Mouse (Mus musculus): ENCODE results near the gene Lztfl1. TPM values are rescaled to one million over a fixed set of nuclear protein-coding genes. Genes with fewer than 3 reads are reported as not detected.
"Not testable (repeated sequence)": the region's sequence is repeated elsewhere in the genome, so short reads cannot be mapped to it uniquely, and the experiment has no call there.

The Lztfl1 gene
- polyA plus RNA-seq, 1 experiment from 2014 or later, result 20.7 TPM

DNA sequence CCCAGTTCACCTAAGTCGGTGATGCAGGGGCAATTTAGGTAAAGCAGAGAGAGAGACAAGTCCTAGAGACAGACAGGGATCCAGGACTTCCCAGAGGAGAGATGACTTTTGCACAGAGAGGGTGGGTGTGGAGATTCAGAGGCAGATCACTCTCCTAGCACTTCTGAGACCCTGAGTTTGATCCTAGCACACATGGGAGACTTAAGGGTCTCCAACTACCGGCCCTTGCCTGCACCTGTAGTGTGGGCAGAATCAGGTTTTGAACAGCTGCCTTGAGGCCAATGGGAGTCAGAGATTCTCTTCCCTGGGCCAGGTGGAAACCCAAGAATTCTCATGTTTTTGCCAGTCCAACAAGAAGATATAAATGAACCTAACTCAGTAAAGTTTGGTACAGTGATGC is 38.3 kb downstream of the Lztfl1 start:
- Histone ChIP-seq H3K36me3 (no peaks in the 10 kb centered on the region), H3K27me3 (peaks cover 83% of the 10 kb centered on the region), H3K4me2 (peak overlapping the region; percentile 96), H3K9me3 (replicated peaks) (no peaks in the 10 kb centered on the region), H3K27ac (no peak overlapping the region), H3K4me3 (replicated peaks) (peak overlapping the region; percentile 72), H3K4me1 (replicated peaks) (peaks cover 18% of the 10 kb centered on the region), H3K9ac (peak overlapping the region; percentile 77)
- 26% methylated on average over 2 of the region's 2 CpGs for WGBS (ENCODE audit: insufficient replicate concordance)
- ATAC-seq (ENCODE audit: low read depth) (no peak), DNase-seq (no peak)

DNA sequence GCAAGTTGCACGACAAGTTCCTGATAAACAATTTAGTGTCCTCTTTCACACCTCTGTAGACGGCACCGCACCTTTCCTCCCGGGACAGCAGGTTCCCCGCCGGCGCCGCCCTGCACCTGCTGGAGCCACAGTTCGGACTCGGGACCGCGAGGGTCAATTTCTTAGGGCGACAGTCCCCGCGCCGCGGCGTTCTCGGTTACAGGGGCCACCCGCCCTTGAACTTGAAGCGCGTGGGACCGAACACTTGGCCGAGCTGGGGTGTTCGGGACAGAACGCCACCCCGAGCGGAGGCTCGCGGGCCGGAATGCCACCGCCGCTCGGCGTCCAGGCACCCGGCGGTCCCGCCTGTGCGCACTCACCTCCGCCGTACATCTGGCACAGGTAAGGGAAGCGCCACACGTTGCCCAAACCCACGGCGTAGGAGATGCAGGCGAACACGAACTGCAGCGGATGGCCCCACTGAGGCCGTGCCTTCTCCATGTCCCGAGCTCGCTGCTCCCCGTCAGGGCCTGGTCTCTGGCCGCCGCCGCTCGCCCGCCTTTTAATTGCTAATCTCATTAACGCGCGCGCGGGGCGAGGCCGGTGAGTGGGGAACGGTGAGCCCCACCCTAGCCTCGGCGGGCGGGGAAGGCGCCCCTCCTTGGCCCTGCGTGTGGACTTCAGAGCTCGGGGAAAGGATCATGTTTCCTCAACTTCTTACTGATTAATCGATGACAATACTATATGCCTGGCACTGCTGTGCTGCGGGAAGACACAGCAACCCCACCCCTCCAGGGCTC is 39.0 kb downstream of the Lztfl1 start, which contains the start of the genes Ccr9 and Slc6a20a:
TSS of gene Ccr9 (plus strand) at position 113 of the 779 bp plus-strand sequence.
TSS of gene Slc6a20a (minus strand) at position 559 of the 779 bp plus-strand sequence.
- Histone ChIP-seq H3K27me3 (peaks cover 86% of the 10 kb centered on the region), H3K36me3 (no peaks in the 10 kb centered on the region), H3K9ac (peak within 1 kb of the TSS; percentile 77), H3K4me2 (peak within 1 kb of the TSS; percentile 96), H3K4me3 (replicated peaks) (peak within 1 kb of the TSS; percentile 72), H3K9me3 (replicated peaks) (no peaks in the 10 kb centered on the region), H3K27ac (no peak within 1 kb of the TSS), H3K4me1 (replicated peaks) (peaks cover 18% of the 10 kb centered on the region)
- peak; percentile 95 for ATAC-seq (ENCODE audit: low read depth)
- 1% methylated on average over 73 of the region's 73 CpGs for WGBS (ENCODE audit: insufficient replicate concordance)
- DNase-seq, result peak; percentile 53

DNA sequence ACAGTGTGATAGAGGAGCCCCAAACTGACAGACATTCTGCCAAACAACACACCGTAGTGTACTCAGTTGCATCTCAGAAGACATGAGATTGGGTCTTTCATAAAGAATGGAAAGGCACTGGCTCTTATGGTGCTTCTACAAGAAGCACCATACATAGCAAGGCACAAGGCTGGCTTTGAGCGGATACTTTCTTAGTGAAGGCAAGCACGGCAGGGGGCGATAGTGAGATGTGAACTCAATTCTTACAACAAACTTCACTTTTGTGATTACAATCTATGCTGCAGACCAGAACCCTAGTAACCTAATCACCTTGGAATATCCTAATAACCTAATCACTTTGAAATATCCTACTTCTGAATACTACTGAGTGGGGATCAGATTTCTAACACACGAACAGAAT is 51.9 kb downstream of the Lztfl1 start:
- Histone ChIP-seq H3K36me3 (no peaks in the 10 kb centered on the region), H3K4me3 (replicated peaks) (no peak overlapping the region), H3K4me2 (no peak overlapping the region), H3K9me3 (replicated peaks) (no peaks in the 10 kb centered on the region), H3K9ac (no peak overlapping the region), H3K4me1 (replicated peaks) (no peaks in the 10 kb centered on the region), H3K27ac (no peak overlapping the region), H3K27me3 (no peaks in the 10 kb centered on the region; the same call in 1 of the 2 replicates)
- peak; percentile 14 for DNase-seq
- 35% methylated on average over 5 of the region's 5 CpGs for WGBS (ENCODE audit: insufficient replicate concordance)
- ATAC-seq (ENCODE audit: low read depth), result no peak

DNA sequence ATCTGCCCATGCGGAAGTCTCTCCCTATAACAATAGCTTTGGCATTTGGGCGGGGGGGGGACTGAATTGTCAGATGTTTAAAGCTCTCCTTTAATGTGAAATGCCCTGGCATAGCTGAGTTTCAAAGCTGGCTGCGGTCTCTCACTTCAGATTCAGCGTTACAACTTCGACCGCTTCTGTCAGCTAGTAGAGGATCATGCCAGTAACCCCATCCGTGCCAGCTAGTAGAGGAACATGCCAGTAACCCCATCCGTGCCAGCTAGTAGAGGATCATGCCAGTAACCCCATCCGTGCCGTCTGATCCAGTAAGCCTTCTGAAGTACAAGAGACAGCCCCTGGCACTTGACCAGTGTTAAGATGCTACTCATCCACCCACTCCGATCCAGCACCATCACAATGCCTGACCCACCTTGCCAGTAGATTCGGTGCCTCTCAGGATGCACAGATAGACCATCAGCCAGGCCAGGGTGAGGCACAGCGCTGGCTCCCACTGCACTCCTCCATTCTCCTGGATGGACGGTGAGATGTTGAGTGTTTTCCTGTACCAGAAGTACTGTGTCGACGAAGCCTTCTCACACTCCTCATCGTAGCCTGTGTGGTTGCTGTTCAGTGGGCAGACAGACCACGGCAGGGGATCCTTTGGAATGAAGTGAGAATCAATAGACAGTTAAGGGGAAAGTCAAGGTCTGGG is 57.4 kb downstream of the Lztfl1 start:
- not testable (repeated sequence) for H3K4me2 ChIP-seq; H3K9ac ChIP-seq; H3K4me3 ChIP-seq (replicated peaks); H3K9me3 ChIP-seq (replicated peaks); H3K27ac ChIP-seq; ATAC-seq (ENCODE audit: low read depth); H3K36me3 ChIP-seq; DNase-seq; H3K27me3 ChIP-seq; H3K4me1 ChIP-seq (replicated peaks)
- WGBS (ENCODE audit: insufficient replicate concordance), result 71% methylated on average over 18 of the region's 18 CpGs

DNA sequence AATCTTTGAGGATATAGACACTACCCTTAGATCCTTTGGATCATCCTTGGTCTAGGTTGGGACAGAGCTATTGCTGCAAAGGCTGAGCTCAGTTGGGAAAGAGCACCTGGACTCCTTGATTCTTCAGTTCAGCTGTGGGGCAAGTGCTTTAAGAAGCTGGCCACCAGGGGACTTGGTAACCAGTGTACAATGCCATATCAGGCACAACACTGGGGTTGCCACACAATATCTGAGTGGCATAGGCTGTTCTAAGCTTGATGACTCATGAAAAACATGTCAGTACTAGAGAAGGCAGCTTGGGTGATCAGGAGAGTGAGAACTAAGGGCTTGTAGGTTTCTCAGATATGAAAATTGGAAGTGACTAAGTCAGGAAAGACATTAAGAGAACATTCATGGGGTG is 58.5 kb downstream of the Lztfl1 start:
- H3K4me3 ChIP-seq (replicated peaks), result no peak overlapping the region
- no peaks in the 10 kb centered on the region; the same call in 1 of the 2 replicates for H3K27me3 ChIP-seq
- no peaks in the 10 kb centered on the region for H3K36me3 ChIP-seq
- no peaks in the 10 kb centered on the region for H3K4me1 ChIP-seq (replicated peaks)
- no peak for ATAC-seq (ENCODE audit: low read depth)
- H3K4me2 ChIP-seq, result no peak overlapping the region
- H3K9ac ChIP-seq, result no peak overlapping the region
- no peak for DNase-seq
- H3K9me3 ChIP-seq (replicated peaks), result no peaks in the 10 kb centered on the region
- no peak overlapping the region for H3K27ac ChIP-seq

DNA sequence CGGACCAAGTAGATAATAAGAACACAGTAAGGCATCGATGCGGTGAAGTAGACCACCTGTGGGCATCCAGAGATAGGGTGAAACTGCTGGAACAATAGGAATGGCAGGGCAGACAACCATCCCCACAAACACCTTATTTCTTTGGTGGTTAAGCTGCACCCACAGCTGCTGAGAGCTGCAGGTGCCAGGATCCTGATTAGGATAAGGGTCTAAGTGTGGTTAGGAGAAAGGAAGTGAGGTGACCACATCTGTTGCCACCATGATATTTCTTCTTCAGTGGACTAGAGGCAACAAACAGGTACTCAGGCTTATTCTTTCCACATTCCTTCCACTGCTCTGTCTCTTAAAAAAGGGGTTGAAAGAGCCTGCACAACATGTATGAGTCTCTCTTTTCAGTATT is 60.0 kb downstream of the Lztfl1 start:
- no peak for DNase-seq
- Histone ChIP-seq H3K9me3 (replicated peaks) (no peaks in the 10 kb centered on the region), H3K9ac (no peak overlapping the region), H3K4me1 (replicated peaks) (no peaks in the 10 kb centered on the region), H3K4me2 (no peak overlapping the region), H3K27ac (no peak overlapping the region), H3K36me3 (no peaks in the 10 kb centered on the region), H3K27me3 (no peaks in the 10 kb centered on the region; the same call in 1 of the 2 replicates), H3K4me3 (replicated peaks) (no peak overlapping the region)
- no peak for ATAC-seq (ENCODE audit: low read depth)
- WGBS (ENCODE audit: insufficient replicate concordance), result 22% methylated on average over 3 of the region's 3 CpGs

DNA sequence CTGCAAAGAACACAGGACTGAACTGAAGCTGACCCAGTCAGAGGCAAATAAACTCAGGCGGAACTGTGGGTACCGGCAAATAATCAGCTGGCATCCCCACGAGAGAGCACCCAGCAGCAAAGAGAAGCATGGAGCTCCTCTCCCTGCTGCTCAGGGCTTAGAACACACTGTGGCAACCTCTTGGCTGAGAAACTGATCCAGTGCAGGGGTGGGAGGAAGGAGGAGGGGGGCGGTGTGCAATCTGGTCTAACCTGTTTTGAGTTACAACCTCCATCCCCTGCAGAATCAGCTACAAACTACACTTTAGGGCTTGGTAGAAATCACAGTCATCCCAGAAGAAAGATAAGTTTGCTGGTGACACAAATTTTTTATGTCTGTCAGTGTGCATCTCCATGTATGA is 66.1 kb downstream of the Lztfl1 start:
- DNase-seq (no peak), ATAC-seq (ENCODE audit: low read depth) (no peak)
- WGBS (ENCODE audit: insufficient replicate concordance), result 51% methylated on average over 4 of the region's 4 CpGs
- Histone ChIP-seq H3K9ac (no peak overlapping the region), H3K27me3 (no peaks in the 10 kb centered on the region), H3K9me3 (replicated peaks) (no peaks in the 10 kb centered on the region), H3K4me1 (replicated peaks) (no peaks in the 10 kb centered on the region), H3K27ac (no peak overlapping the region), H3K4me3 (replicated peaks) (no peak overlapping the region), H3K4me2 (no peak overlapping the region), H3K36me3 (no peaks in the 10 kb centered on the region)

DNA sequence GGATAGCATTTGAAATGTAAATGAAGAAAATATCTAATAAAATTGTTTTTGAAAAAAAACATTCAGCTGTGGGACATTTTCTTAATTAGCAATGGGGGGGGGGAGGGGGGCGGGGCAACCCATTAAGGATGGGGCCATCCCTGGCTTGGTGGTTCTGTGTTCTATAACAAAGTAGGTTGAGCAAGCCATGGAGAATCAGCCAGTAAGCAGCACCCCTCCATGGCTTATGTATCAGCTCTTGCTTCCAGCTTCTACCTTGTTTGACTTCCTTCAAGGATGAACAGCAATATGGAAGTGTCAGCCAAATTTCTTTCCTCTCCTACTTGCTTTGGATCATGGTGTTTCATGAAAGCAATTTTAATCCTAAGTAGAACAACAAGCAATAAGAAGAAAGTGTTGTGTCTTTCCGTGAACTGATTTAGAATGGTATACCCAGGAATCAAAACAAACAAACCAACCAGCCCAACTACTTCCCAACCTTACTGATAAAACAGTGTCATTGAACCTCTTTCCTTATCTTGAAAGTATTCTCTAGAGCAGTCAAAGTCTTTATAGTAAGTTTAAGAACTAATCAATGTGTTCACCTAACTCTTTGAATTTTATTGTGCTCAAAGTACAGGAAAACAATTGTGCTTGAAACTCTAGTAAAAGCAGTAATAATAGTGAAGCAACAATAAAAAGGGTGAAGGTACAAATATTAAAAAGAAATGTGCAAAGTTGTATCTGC is 67.5 kb downstream of the Lztfl1 start:
- ATAC-seq (ENCODE audit: low read depth) (no peak), DNase-seq (no peak)
- Histone ChIP-seq H3K4me2 (no peak overlapping the region), H3K4me3 (replicated peaks) (no peak overlapping the region), H3K27me3 (no peaks in the 10 kb centered on the region), H3K9ac (no peak overlapping the region), H3K4me1 (replicated peaks) (no peaks in the 10 kb centered on the region), H3K36me3 (no peaks in the 10 kb centered on the region), H3K27ac (no peak overlapping the region), H3K9me3 (replicated peaks) (no peaks in the 10 kb centered on the region)
- 58% methylated on average over 2 of the region's 2 CpGs for WGBS (ENCODE audit: insufficient replicate concordance)

Other genes with a start within 250 kb of the Lztfl1 start
- 21.5 and 25.8 TPM in 2 replicates for gene Limd1, start 239.0 kb downstream of the Lztfl1 start, polyA plus RNA-seq (2015; fragmentation: Nextera tagmentation; extraction: Ambion mirVana)
- 27.3 and 37.3 TPM in 2 replicates for gene Sacm1l, start 187.9 kb downstream of the Lztfl1 start, polyA plus RNA-seq (2015; fragmentation: Nextera tagmentation; extraction: Ambion mirVana)
- gene Slc6a20b, start 85.1 kb downstream of the Lztfl1 start, polyA plus RNA-seq (2015; fragmentation: Nextera tagmentation; extraction: Ambion mirVana), result 0.07 TPM in 2 replicates
- 0.39 and 0.46 TPM in 2 replicates for gene Ccr9, start 39.3 kb downstream of the Lztfl1 start, polyA plus RNA-seq (2015; fragmentation: Nextera tagmentation; extraction: Ambion mirVana)
- gene Slc6a20a, start 38.8 kb downstream of the Lztfl1 start, polyA plus RNA-seq (2015; fragmentation: Nextera tagmentation; extraction: Ambion mirVana), result 0.98 and 1.2 TPM in 2 replicates
- gene Cxcr6, start 88.8 kb upstream of the Lztfl1 start, polyA plus RNA-seq (2015; fragmentation: Nextera tagmentation; extraction: Ambion mirVana), result 0.08 and 0.15 TPM in 2 replicates
- gene Fyco1, start 134.2 kb upstream of the Lztfl1 start, polyA plus RNA-seq (2015; fragmentation: Nextera tagmentation; extraction: Ambion mirVana), result 3.4 and 3.8 TPM in 2 replicates
- gene Xcr1, start 144.3 kb upstream of the Lztfl1 start, polyA plus RNA-seq (2015; fragmentation: Nextera tagmentation; extraction: Ambion mirVana), result not detected in 2 replicates

Data from liver, embryonic 13.5 days (tissue).